In the genomic region with DNA sequence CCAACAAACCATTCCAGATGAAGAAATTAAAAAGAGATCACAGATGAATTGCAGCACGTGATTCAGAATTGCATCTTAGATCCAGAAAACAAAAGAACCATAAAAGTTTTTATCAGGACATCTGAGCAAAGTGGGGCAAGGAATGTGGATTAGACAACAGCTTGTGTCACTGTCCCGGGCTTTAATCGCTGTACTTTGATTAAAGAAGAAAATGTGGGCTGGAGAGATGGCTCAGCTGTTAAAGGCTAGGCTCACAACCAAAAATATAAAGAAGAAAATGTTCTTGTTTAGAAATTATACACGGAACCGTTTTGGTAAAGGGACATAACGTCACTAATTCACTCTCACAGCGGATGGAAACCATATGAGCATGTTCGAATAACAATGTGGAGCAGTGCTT, we compare ENCODE assay signal across 34 mouse cellular contexts.
"Had no signal": no experiment of that assay in that cellular context is flagged by ENCODE, and none has a peak within 500 bp of the region (broad histone marks: within the 10 kb centered on the region; RNA-seq: fewer than 3 reads in every experiment).

No protein-coding gene starts in this region.

- H3K9ac ChIP-seq: heart, embryonic 12.5 days; heart, embryonic 13.5 days; heart, embryonic 15.5 days; hindbrain, embryonic 12.5 days; hindbrain, embryonic 13.5 days; hindbrain, embryonic 14.5 days; hindbrain, embryonic 15.5 days; intestine, embryonic 15.5 days; kidney, embryonic 15.5 days had no signal

- H3K27ac ChIP-seq: heart, embryonic 10.5 days; heart, embryonic 13.5 days; heart, embryonic 15.5 days; hindbrain, embryonic 10.5 days; hindbrain, embryonic 12.5 days; hindbrain, embryonic 13.5 days; hindbrain, embryonic 14.5 days; hindbrain, embryonic 15.5 days; hindbrain, postnatal 0 days; intestine, embryonic 15.5 days; kidney, embryonic 15.5 days; kidney, postnatal 0 days; layer of hippocampus, adult 2 months; left cerebral cortex, adult 2 months had no signal

- H3K4me2 ChIP-seq: heart, embryonic 11.5 days; heart, embryonic 12.5 days; heart, embryonic 13.5 days; heart, embryonic 15.5 days; hindbrain, embryonic 12.5 days; hindbrain, embryonic 13.5 days; hindbrain, embryonic 14.5 days; hindbrain, embryonic 15.5 days; intestine, embryonic 15.5 days; kidney, embryonic 15.5 days had no signal

- H3K36me3 ChIP-seq: heart, embryonic 10.5 days; heart, embryonic 12.5 days; heart, embryonic 13.5 days; heart, embryonic 15.5 days; hindbrain, embryonic 10.5 days; hindbrain, embryonic 12.5 days; hindbrain, embryonic 13.5 days; hindbrain, embryonic 15.5 days; intestine, embryonic 15.5 days; kidney, embryonic 15.5 days had no signal

- H3K9me3 ChIP-seq: heart, embryonic 10.5 days; heart, embryonic 12.5 days; heart, embryonic 13.5 days; heart, embryonic 15.5 days; hindbrain, embryonic 10.5 days; hindbrain, embryonic 12.5 days; hindbrain, embryonic 13.5 days; hindbrain, embryonic 15.5 days; intestine, embryonic 15.5 days; kidney, embryonic 15.5 days had no signal

- H3K4me3 ChIP-seq: heart, embryonic 10.5 days; heart, embryonic 12.5 days; heart, embryonic 13.5 days; heart, embryonic 15.5 days; hindbrain, embryonic 10.5 days; hindbrain, embryonic 12.5 days; hindbrain, embryonic 13.5 days; hindbrain, embryonic 15.5 days; intestine, embryonic 15.5 days; kidney, embryonic 15.5 days; layer of hippocampus, adult 2 months; left cerebral cortex, adult 2 months had no signal

- H3K4me1 ChIP-seq: heart, embryonic 10.5 days; heart, embryonic 12.5 days; heart, embryonic 13.5 days; heart, embryonic 15.5 days; hindbrain, embryonic 10.5 days; hindbrain, embryonic 12.5 days; hindbrain, embryonic 13.5 days; hindbrain, embryonic 15.5 days; intestine, embryonic 15.5 days; kidney, embryonic 15.5 days had no signal

- ATAC-seq: hindbrain, embryonic 16.5 days; hindbrain, postnatal 0 days; inflammation-experienced regulatory T-cells, adult 6 months; intestine, embryonic 15.5 days; intestine, embryonic 16.5 days; intestine, postnatal 0 days had no signal

- DNase-seq: heart, postnatal 10 days; heart, postnatal 14 days; heart, postnatal 36 days; heart, postnatal 4 days; kidney, adult 11 months; kidney, adult 18-20 months; kidney, adult 2 months; kidney, adult 8-10 months; kidney, adult 9 months; kidney, postnatal 10 days; kidney, postnatal 14 days; kidney, postnatal 25 days; kidney, postnatal 36 days; kidney, postnatal 4 days had no signal

- H3K27me3 ChIP-seq: heart, embryonic 12.5 days; heart, embryonic 13.5 days; heart, embryonic 15.5 days; hindbrain, embryonic 13.5 days; hindbrain, embryonic 15.5 days; intestine, embryonic 15.5 days had no signal
